Mouse (Mus musculus): ENCODE measurements around the gene Nlrp9b.

DNA sequence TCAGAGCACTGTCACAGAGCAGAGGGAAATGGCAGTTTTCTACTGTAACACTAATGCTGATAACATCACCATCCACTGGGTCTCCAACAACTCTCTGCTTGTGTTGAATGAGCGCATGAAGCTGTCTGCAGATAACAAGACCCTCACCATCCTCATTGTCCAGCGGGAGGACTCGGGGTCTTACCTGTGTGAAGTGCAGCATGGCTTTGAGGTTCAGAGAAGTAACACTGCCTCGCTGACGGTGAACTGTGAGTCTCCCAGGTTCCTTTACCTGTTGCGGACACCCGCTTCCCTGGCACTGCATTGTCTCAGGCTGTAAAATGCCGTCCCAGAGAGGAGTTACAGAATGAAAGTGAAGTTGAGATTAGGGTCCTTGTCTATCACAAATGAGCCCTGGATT, 21.1 kb upstream of the Nlrp9b start:
- TF ChIP-seq CTCF (IDR thresholded peaks at IDR 0.05; ENCODE audit: low read depth) (no peak), EP300 (IDR thresholded peaks at IDR 0.05; ENCODE audit: low read depth) (no peak)

Data from liver, postnatal 0 days (tissue).